ENCODE assay signal across 9 mouse cellular contexts in the genomic region with DNA sequence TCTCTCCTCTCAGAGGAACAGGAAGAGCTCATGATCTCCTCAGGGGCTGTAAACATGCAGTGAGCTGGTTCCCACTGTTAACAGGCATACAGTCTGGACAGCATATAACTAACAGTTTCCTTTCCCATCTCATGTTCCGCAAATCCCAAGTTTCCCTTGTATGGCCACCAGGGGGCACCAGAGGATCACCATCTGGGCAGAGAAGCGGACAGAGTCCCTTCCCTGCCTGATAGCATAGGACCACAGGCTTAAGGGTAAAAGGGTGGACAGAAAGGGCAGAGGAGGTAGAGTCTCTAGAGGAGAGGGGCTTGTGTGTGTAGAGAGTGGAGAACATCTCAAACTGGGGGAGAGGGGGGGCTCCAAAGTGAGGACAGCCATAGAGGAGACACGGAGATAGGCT.
DNase-seq lines count a peak whose midpoint lies in the region; ATAC-seq lines count a peak whose summit lies in the region.
"Had no signal": no experiment of that assay in that cellular context is flagged by ENCODE, and none has a peak within 500 bp of the region (broad histone marks: within the 10 kb centered on the region; RNA-seq: fewer than 3 reads in every experiment).

No protein-coding gene starts in this region.

- H3K9me3 ChIP-seq in hindbrain, embryonic 13.5 days, result no peaks in the 10 kb centered on the region
- H3K9me3 ChIP-seq: limb, embryonic 12.5 days had no signal

- no peak overlapping the region for H3K9ac ChIP-seq in hindbrain, embryonic 13.5 days
- H3K9ac ChIP-seq: limb, embryonic 12.5 days had no signal

- H3K36me3 ChIP-seq in hindbrain, embryonic 13.5 days, result no peaks in the 10 kb centered on the region
- H3K36me3 ChIP-seq: limb, embryonic 12.5 days had no signal

- H3K27me3 ChIP-seq in hindbrain, embryonic 13.5 days, result peaks cover 20% of the 10 kb centered on the region

- H3K27ac ChIP-seq in hindbrain, embryonic 13.5 days, result no peak overlapping the region
- H3K27ac ChIP-seq: limb, embryonic 12.5 days had no signal

- peak; percentile 14; the same call in 1 of the 2 replicates for ATAC-seq in hindbrain, embryonic 13.5 days (ENCODE audit: low FRiP score)

- H3K4me1 ChIP-seq in hindbrain, embryonic 13.5 days (replicated peaks), result peaks cover 33% of the 10 kb centered on the region

- no peak overlapping the region for H3K4me3 ChIP-seq in hindbrain, embryonic 13.5 days
- H3K4me3 ChIP-seq: limb, embryonic 12.5 days had no signal

- WGBS in hindbrain, embryonic 13.5 days, result 21% methylated on average over 3 of the region's 3 CpGs

- no peak overlapping the region for H3K4me2 ChIP-seq in hindbrain, embryonic 13.5 days
- H3K4me2 ChIP-seq: limb, embryonic 12.5 days had no signal

- peak; percentile 88 for DNase-seq in Muller cell, postnatal 12 days (ENCODE audit: inconsistent ontology term)
- DNase-seq in cerebellum, adult 8-10 months, result peak; percentile 94
- DNase-seq in forelimb bud, embryonic 11.5 days (ENCODE audit: low read depth, low spot score), result peak; percentile 92
- peak; percentile 95 to 96 for DNase-seq in layer of hippocampus, postnatal 10 days (ENCODE audit: low spot score in 2 of 2)
- DNase-seq in lung, postnatal 14 days, result peak; percentile 93
- DNase-seq in retina, adult 2 months (ENCODE audit: low read depth, low spot score), result peak; percentile 76
- DNase-seq in thymus, postnatal 14 days, result peak; percentile 77
